Mouse (Mus musculus) T-cell, adult 66 days (primary cell): Measurements from ENCODE around the gene Taf15. TPM values are rescaled to one million over a fixed set of nuclear protein-coding genes. Genes with fewer than 3 reads are reported as not detected.

Source experiments
- total RNA-seq, 2 experiments: library from RNA; stranded (reverse); gene quantifications; 3 replicates in 1 of 2; 4 replicates in 1 of 2; pipeline ENCODE4 v1.2.4; 2023

The Taf15 gene
- total RNA-seq, result 100 to 1,000 TPM; 143 to 160 TPM

GRCm38 (mm10) chr11:83472324-83473234 lies at the start of gene Taf15:
Gene Taf15 (plus strand): TSS chr11:83473086.

DNA sequence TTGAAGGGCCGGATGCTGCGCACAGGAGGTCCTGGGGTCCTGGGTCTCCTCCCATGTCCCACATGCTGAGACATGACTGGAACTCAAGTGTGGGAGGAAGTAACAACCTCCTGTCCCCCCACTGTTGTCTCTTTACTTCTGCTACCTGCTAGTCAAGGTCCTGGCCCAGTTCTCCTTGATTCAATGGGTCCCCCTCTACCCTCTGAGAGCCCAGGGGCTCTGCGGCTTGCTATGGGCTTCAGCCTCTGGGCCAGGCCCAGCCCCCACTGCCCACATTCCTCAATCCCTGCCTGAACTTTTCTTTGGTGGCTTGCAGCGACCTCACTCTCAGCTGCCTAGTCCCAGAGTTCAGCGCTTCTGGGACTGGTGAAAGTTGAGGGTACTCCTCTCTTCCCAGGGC lies 43.5 kb upstream of the Taf15 start, which contains the start of gene Gas2l2:
Gene Gas2l2 (minus strand): TSS at position 101 of the 400 bp plus-strand sequence.

DNA sequence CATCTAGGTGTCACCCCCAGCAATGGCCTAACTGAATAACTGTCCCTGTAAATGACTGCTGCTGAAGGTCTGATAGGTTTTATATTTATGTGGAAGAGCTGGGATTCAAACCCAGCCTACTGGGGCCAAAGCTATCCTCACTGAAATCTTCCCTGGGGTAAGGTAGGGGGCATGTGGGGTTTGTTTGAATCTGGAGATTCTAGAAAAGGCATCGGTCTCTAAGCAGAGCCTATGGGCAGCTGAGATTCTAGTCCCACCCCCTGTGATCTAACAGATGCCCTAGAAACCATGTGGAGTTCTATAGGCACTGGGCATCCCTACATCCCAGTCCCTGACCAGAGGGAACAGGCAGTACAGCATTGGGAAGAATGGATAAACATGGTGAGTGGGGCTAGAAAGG lies 35.5 kb upstream of the Taf15 start, which contains the start of gene 1700020L24Rik:
Gene 1700020L24Rik (plus strand): TSS at position 301 of the 400 bp plus-strand sequence.

GRCm38 (mm10) chr11:83462711-83463244 lies 10.1 kb upstream of the Taf15 start, which contains the start of gene Mmp28:
Gene Mmp28 (minus strand): TSS chr11:83463071.

DNA sequence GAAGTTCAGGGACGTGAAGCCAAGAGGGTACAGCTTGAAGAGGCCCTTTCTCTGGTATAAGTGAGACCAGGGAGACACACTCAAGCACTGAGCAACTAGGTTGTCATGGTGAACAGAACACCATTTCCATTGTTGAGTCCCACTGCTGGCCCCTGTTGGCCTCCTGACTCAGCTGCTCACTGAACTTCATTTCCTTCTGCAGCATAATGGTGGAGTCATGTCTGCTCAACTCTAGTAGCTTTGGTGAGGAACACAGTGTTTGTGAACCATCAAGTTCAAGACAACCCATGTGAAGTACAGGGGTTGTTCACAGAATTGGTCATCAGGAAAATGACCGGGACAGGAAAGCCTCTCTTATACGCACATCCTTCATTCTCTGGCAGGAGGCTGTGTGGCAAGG lies 49.2 kb downstream of the Taf15 start, which contains the start of gene Heatr9:
Gene Heatr9 (minus strand): TSS at position 101 of the 400 bp plus-strand sequence.

GRCm38 (mm10) chr11:83530360-83530759 lies 57.5 kb downstream of the Taf15 start, which contains the start of gene Ccl5:
Gene Ccl5 (minus strand): TSS chr11:83530518.

Other genes starting within 250 kb of the Taf15 start
- not detected for gene Slfn14, start 186.4 kb upstream of the Taf15 start, total RNA-seq
- gene Ap2b1, start 174.1 kb upstream of the Taf15 start, total RNA-seq, result 100 to 1,000 TPM in 1 of 2 experiments, 10 to 100 TPM in 1; 88.9 to 101 TPM
- gene Pex12, start 170.5 kb upstream of the Taf15 start, total RNA-seq, result 10 to 100 TPM; 11.1 to 15.0 TPM
- 1 to 10 TPM; 1.0 to 1.6 TPM for gene Rasl10b, start 63.9 kb upstream of the Taf15 start, total RNA-seq
- gene Gas2l2, start 43.6 kb upstream of the Taf15 start, total RNA-seq, result not detected
- 1 to 10 TPM in 1 of 2 experiments, not detected in 1; 1.6 TPM for gene 1700020L24Rik, start 35.4 kb upstream of the Taf15 start, total RNA-seq
- not detected for gene Mmp28, start 10.0 kb upstream of the Taf15 start, total RNA-seq
- gene Heatr9, start 49.1 kb downstream of the Taf15 start, total RNA-seq, result 1 to 10 TPM; 1.6 to 2.4 TPM
- 100 to 1,000 TPM; 176 to 217 TPM for gene Ccl5, start 57.4 kb downstream of the Taf15 start, total RNA-seq
- gene Ccl9, start 105.5 kb downstream of the Taf15 start, total RNA-seq, result under 1 TPM in 1 of 2 experiments, not detected in 1; 0.29 TPM
- 1 to 10 TPM in 1 of 2 experiments, not detected in 1; 1.7 TPM for gene Ccl6, start 120.0 kb downstream of the Taf15 start, total RNA-seq
- gene Rpl9-ps1, start 172.5 kb downstream of the Taf15 start, total RNA-seq, result not detected
- 1 to 10 TPM; 4.0 to 5.4 TPM for gene Ccl3, start 176.3 kb downstream of the Taf15 start, total RNA-seq
- gene Ccl4, start 189.5 kb downstream of the Taf15 start, total RNA-seq, result 10 to 100 TPM in 1 of 2 experiments, 1 to 10 TPM in 1; 6.7 to 11.1 TPM
- not detected for gene Wfdc17, start 230.9 kb downstream of the Taf15 start, total RNA-seq
- gene Wfdc18, start 235.9 kb downstream of the Taf15 start, total RNA-seq, result not detected